Mouse (Mus musculus) thymus, adult 2 months (tissue): ENCODE results near the gene Trim63.

ENCODE experiments used
- CTCF ChIP-seq: fragments of 200-500 bp; IDR thresholded peaks from 2 replicates; pipeline ENCODE4 v1.5.1; 2012; ENCODE audit warnings: mild to moderate bottlenecking, control low read depth, low read length, moderate library complexity, borderline replicate concordance; ENCODE audit not compliant: control insufficient read depth, poor library complexity, insufficient read depth; ENCODE audit errors: extremely low read depth
- POLR2A ChIP-seq: fragments of 200-500 bp; IDR thresholded peaks from 2 replicates; pipeline ENCODE4 v1.6.1; 2012; ENCODE audit warnings: mild to moderate bottlenecking, low read length, control low read depth, moderate library complexity; ENCODE audit not compliant: control insufficient read depth, poor library complexity, insufficient read depth; ENCODE audit errors: extremely low read depth

- TF ChIP-seq CTCF (no peak), POLR2A (no peak)
Measured at GRCm38 (mm10) chr4:134342213-134342779, 27.4 kb downstream of the Trim63 start.
